Comparison of ENCODE assay signal across 34 mouse cellular contexts in the genomic region with DNA sequence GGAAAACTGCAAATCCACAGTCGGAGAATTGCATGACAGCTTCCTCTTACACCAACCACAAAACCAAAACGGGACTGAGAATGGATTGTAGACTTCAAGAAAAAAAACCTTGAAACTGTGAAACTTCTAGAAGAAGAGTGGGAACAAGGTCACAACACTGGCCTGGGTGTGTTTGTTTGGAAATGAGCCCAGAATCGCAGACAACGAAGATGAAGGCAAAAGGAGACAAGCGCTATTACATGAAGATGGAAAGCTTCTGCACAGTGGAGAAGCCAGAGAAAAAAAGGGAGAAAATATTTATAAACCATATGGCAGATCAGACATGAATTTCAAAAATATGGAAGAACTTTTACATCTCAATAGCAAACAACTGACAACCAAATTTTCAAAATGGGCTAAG. TPM values are rescaled to one million over a fixed set of nuclear protein-coding genes. Genes with fewer than 3 reads are reported as not detected.
DNase-seq lines count a peak whose midpoint lies in the region; ATAC-seq and TF ChIP-seq lines count a peak whose summit lies in the region.
"Had no signal": no experiment of that assay in that cellular context is flagged by ENCODE, and none has a peak within 500 bp of the region (broad histone marks: within the 10 kb centered on the region; RNA-seq: fewer than 3 reads in every experiment).

No protein-coding gene starts in this region.

- H3K9ac ChIP-seq in forebrain, postnatal 0 days = no peak overlapping the region
- H3K9ac ChIP-seq in forebrain, embryonic 13.5 days = no peak overlapping the region
- no peak overlapping the region for H3K9ac ChIP-seq in kidney, embryonic 15.5 days
- H3K9ac ChIP-seq: forebrain, embryonic 15.5 days; heart, embryonic 12.5 days; liver, embryonic 15.5 days had no signal

- H3K4me1 ChIP-seq in forebrain, postnatal 0 days (ENCODE audit: insufficient read depth) = no peaks in the 10 kb centered on the region; the same call in 1 of the 2 replicates
- H3K4me1 ChIP-seq in forebrain, embryonic 13.5 days = no peaks in the 10 kb centered on the region
- no peaks in the 10 kb centered on the region for H3K4me1 ChIP-seq in kidney, embryonic 15.5 days
- H3K4me1 ChIP-seq: forebrain, embryonic 15.5 days; heart, embryonic 12.5 days; liver, embryonic 15.5 days had no signal

- TF ChIP-seq CTCF in forebrain, postnatal 0 days (IDR thresholded peaks at IDR 0.05; ENCODE audit: low read depth) = no peak

- H3K36me3 ChIP-seq in forebrain, postnatal 0 days (ENCODE audit: insufficient read depth) = no peaks in the 10 kb centered on the region
- no peaks in the 10 kb centered on the region for H3K36me3 ChIP-seq in forebrain, embryonic 13.5 days (ENCODE audit: poor library complexity, severe bottlenecking)
- H3K36me3 ChIP-seq in kidney, embryonic 15.5 days = no peaks in the 10 kb centered on the region
- H3K36me3 ChIP-seq: forebrain, embryonic 15.5 days; G1E; heart, embryonic 12.5 days; hindbrain, embryonic 10.5 days; limb, embryonic 10.5 days; liver, embryonic 15.5 days had no signal

- peak; percentile 42; the same call in 1 of the 2 replicates for ATAC-seq in forebrain, postnatal 0 days
- ATAC-seq in forebrain, embryonic 13.5 days = no peak
- ATAC-seq in kidney, embryonic 15.5 days (replicated peaks; ENCODE audit: low FRiP score) = no peak
- ATAC-seq: forebrain, embryonic 15.5 days; hindbrain, embryonic 16.5 days; intestine, embryonic 16.5 days; Patski had no signal

- H3K27me3 ChIP-seq in forebrain, postnatal 0 days (ENCODE audit: insufficient read depth, low read length) = no peaks in the 10 kb centered on the region
- H3K27me3 ChIP-seq in forebrain, embryonic 13.5 days = 0 out of 2 replicates have a peak, but pooled peaks cover 3% of the 10 kb centered on the region
- no peaks in the 10 kb centered on the region for H3K27me3 ChIP-seq in kidney, embryonic 15.5 days
- H3K27me3 ChIP-seq: CH12.LX; forebrain, embryonic 15.5 days; liver, embryonic 15.5 days had no signal

- no peak overlapping the region for H3K4me2 ChIP-seq in forebrain, postnatal 0 days (ENCODE audit: low read depth)
- no peak overlapping the region for H3K4me2 ChIP-seq in forebrain, embryonic 13.5 days
- no peak overlapping the region for H3K4me2 ChIP-seq in kidney, embryonic 15.5 days
- H3K4me2 ChIP-seq: forebrain, embryonic 15.5 days; heart, embryonic 12.5 days; liver, embryonic 15.5 days; midbrain, embryonic 11.5 days had no signal

- no peaks in the 10 kb centered on the region for H3K9me3 ChIP-seq in forebrain, postnatal 0 days (ENCODE audit: low read length)
- no peaks in the 10 kb centered on the region for H3K9me3 ChIP-seq in forebrain, embryonic 13.5 days (replicated peaks)
- H3K9me3 ChIP-seq in kidney, embryonic 15.5 days (replicated peaks) = no peaks in the 10 kb centered on the region
- H3K9me3 ChIP-seq: forebrain, embryonic 15.5 days; heart, embryonic 12.5 days; hindbrain, embryonic 10.5 days; limb, embryonic 10.5 days; liver, embryonic 15.5 days had no signal

- H3K4me3 ChIP-seq in forebrain, postnatal 0 days (ENCODE audit: low read depth, low read length) = no peak overlapping the region
- H3K4me3 ChIP-seq in forebrain, embryonic 13.5 days = no peak overlapping the region
- H3K4me3 ChIP-seq in kidney, embryonic 15.5 days (replicated peaks) = no peak overlapping the region
- H3K4me3 ChIP-seq: forebrain, embryonic 15.5 days; heart, embryonic 12.5 days; hindbrain, embryonic 10.5 days; layer of hippocampus, adult 2 months; limb, embryonic 10.5 days; liver, embryonic 15.5 days had no signal

- no peak for DNase-seq in forebrain, postnatal 0 days
- peak; percentile 17 to 21 for DNase-seq in kidney, postnatal 36 days
- DNase-seq in brain, embryonic 18.5 days (ENCODE audit: low read depth, low spot score) = peak; percentile 20
- DNase-seq in lung, postnatal 10 days = peak; percentile 42
- no peak for DNase-seq in spleen, postnatal 10 days (ENCODE audit: low spot score in 2 of 2)
- DNase-seq in c-Kit-positive CD71-positive TER-119-positive erythroid progenitor cells, embryonic 14.5 days (ENCODE audit: low spot score) = no peak
- DNase-seq: B cell, adult 2 months; cerebellum, adult 9-10 months; gastrocnemius, postnatal 25 days; heart, postnatal 10 days; liver; right cerebral cortex, postnatal 4 days; thymus, postnatal 14 days had no signal

- WGBS in forebrain, postnatal 0 days = 61% methylated on average over 5 of the region's 5 CpGs
- WGBS in forebrain, embryonic 13.5 days = 89% methylated on average over 5 of the region's 5 CpGs
- WGBS in kidney, embryonic 15.5 days = 50% methylated on average over 5 of the region's 5 CpGs

- no peak overlapping the region for H3K27ac ChIP-seq in forebrain, postnatal 0 days (ENCODE audit: low read depth, low read length)
- no peak overlapping the region for H3K27ac ChIP-seq in forebrain, embryonic 13.5 days
- no peak overlapping the region for H3K27ac ChIP-seq in kidney, embryonic 15.5 days
- H3K27ac ChIP-seq: forebrain, embryonic 15.5 days; hindbrain, embryonic 10.5 days; layer of hippocampus, adult 2 months; limb, embryonic 10.5 days; liver, embryonic 15.5 days had no signal

RNA-seq across cellular contexts. Expression of gene Gm10295, which starts 4.3 kb away (rescaled TPM):
- not detected in 2 replicates for total RNA-seq in forebrain, postnatal 0 days (2014; rRNA removed)
- polyA plus RNA-seq in forebrain, postnatal 0 days (2015; fragmentation: Nextera tagmentation; extraction: Ambion mirVana) = not detected in 2 replicates
- not detected in 2 replicates for polyA plus RNA-seq in forebrain, embryonic 13.5 days (2015; fragmentation: Nextera tagmentation; extraction: Ambion mirVana)
- polyA plus RNA-seq in kidney, embryonic 15.5 days (2015; fragmentation: Nextera tagmentation; extraction: Ambion mirVana) = not detected in 2 replicates
- total RNA-seq: CH12.LX; gastrocnemius, postnatal 25 days; heart, adult 18-20 months; heart, postnatal 10 days; layer of hippocampus, adult 2 months; layer of hippocampus, postnatal 25 days; megakaryocyte progenitor cell, adult 5-6 weeks; midbrain, postnatal 0 days had no signal
- polyA plus RNA-seq: embryonic facial prominence, embryonic 14.5 days; forebrain, embryonic 15.5 days; G1E; heart, embryonic 12.5 days; hindbrain, embryonic 16.5 days; intestine, embryonic 16.5 days; limb, embryonic 10.5 days; liver, embryonic 15.5 days; midbrain, postnatal 0 days; neural tube, embryonic 14.5 days; Patski; testis, adult 2 months had no signal

Comparison
In these comparisons a context has a peak if more than half of its experiments do, and no peak if none do; other contexts are left out.
1. DNase-seq: peak in kidney, postnatal 36 days (2 of 2), brain, embryonic 18.5 days (single experiment) and lung, postnatal 10 days (single experiment); none in forebrain, postnatal 0 days (single experiment), spleen, postnatal 10 days (0 of 2) and c-Kit-positive CD71-positive TER-119-positive erythroid progenitor cells, embryonic 14.5 days (single experiment).